Mouse (Mus musculus) gastrocnemius, postnatal 10 days (tissue): ENCODE results near the gene Areg. TPM values are rescaled to one million over a fixed set of nuclear protein-coding genes. Genes with fewer than 3 reads are reported as not detected.

Experiments used
- DNase-seq: peaks from one replicate; pipeline ENCODE4 v3.0.0; 2021; ENCODE audit warnings: mixed read lengths
- long read RNA-seq, 2 experiments: library from polyadenylated mRNA; stranded (forward); transcript quantifications; one replicate each; pipeline ENCODE4 v2.0.0; 2021
- total RNA-seq, 2 experiments: library from RNA; stranded (reverse); gene quantifications; 2 replicates each; pipeline ENCODE4 v1.2.3; 2021

The Areg gene
- not detected for total RNA-seq
- long read RNA-seq, experiment 1: 0 reads
- long read RNA-seq, experiment 2: 0 reads

DNA sequence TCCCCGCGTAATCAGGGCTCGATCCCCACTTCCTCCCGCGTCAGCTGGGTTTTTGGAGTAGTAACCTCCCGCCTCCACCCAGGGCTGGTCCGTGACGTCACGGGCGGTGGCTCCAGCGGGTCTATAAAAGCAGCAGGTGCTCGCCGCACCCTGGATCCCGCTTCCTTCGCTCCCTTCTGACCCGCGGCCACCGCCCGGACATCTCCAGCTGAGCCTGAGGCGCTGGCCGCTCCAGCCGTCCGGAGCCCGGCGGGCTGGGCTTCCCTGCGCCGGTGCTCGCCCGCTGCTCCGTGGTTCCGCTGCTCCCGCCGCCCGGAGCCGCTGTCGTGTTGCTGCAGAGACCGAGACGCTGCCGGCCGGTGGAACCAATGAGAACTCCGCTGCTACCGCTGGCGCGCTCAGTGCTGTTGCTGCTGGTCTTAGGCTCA lies at the start of gene Areg:
TSS of gene Areg (plus strand) at position 154 of the 428 bp plus-strand sequence.
- DNase-seq: peak; percentile 45

DNA sequence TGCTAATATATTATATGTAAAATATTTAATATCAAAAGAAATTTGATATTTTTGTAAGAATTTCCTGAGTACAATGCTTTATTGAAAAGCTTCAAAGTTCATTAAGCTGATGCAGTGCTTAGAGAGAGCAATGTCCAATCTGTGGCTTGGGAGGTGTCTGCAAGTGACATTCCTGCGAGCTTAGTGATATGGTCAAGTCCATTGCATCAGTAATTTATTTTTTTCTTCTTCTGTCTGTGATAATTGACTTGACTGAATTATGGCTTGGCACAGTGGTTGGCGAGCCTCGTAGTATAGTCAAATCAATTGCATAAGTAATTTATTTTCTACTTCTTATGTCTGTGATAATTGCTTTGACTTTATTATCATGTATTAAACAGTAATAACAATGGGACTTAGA lies 49.1 kb upstream of the Areg start:
- no peak for DNase-seq

DNA sequence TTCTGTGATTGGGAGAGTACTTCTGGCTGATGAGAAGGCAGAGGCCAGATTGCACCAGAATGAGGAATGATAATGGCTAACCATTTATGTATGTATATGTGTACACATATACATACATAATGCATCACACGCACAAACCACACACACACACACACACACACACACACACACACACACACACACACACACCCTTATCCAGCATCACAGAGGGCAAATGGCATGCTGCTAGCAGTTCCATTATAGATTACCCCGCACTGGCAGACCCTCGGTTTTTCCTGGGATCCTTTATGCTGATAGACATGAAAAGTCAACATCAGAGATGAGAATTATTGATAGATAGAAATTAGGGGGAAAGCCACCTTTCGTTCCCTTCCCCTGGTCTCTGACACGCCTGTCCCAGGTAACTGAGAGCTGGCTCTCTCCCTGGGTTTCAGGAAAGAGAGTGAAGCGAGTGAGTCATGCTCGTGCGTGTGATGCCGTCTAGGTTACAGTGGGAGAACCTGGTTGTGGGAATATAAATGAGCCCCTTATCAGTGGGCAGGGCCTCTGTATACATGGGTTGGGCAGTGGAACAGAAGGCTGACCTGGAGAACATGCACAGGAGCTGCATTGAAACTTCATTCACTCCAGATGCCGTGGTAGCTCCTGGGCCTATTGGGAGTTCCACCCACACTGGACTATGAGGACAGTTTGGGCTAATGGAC lies 41.3 kb upstream of the Areg start:
- no peak for DNase-seq

DNA sequence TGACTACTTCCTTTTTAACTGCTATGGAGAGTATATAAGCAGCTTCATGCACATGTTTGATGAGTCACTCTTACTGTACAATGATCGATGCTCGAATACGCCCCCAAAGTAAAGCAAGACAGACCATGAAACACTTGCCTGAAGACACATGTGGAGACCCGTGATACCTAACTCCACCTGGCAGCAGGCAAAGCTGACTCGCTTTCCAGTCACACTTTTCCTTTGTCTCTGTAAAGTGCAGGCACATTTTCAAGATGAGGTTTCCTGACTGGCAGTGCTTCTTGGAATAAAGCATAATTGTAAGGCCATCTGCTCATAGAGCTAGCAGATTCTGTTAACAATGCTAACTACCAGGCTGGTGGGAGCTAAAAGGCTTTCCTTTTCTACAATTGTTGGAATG lies 37.7 kb upstream of the Areg start:
- no peak for DNase-seq

DNA sequence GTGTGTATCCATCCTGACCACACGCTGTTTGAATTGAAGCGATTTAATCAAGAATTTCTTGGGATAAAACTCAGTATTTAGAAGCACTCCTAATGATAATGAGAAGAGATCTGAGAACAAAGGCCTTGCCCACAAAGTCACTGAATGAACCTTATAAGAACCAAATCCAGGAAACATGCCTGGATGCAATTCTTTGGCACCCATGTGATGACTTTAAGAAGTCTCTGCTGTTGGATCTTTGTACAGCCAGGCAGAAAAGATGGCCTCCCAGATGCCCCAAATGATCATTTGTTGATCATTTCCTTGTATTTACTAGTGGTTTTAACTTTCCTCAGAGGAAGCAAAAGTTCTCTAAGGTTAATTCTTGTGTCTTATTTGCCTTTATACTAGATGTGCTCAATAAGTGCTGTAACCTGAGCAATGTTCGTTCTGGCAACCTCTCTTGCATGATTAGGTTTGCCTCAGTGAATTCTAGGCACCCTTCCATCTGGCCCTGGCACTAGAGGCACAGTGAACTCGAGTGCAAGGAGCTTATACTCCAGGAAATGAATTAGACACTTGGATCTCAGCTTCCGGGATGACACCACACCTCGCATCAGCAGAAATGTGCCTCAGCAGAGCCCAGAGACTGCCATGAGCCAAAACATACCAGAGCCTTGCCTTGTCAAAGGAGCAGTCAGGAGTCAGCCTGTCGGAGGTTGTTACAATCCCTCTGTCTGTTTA lies 35.3 kb upstream of the Areg start:
- peak; percentile 7 for DNase-seq

DNA sequence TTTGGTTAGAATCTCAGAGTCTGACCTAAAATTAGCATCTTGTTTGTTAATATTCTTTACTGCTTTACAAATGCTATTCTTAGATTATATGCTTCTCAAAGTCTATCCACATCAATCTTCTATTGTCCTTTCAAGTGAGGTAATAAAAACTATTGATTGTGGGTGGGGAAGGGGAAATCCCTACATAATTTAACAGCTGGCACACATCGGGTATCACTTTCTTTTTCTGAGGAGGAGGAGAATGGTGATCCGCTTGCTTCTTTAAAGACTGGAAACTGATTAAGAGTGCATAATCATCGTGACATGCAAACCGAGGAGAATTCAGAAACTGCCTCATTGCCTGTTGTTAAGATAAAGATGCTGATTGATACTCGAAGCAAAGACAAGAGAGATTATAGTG lies 33.2 kb upstream of the Areg start:
- no peak for DNase-seq

DNA sequence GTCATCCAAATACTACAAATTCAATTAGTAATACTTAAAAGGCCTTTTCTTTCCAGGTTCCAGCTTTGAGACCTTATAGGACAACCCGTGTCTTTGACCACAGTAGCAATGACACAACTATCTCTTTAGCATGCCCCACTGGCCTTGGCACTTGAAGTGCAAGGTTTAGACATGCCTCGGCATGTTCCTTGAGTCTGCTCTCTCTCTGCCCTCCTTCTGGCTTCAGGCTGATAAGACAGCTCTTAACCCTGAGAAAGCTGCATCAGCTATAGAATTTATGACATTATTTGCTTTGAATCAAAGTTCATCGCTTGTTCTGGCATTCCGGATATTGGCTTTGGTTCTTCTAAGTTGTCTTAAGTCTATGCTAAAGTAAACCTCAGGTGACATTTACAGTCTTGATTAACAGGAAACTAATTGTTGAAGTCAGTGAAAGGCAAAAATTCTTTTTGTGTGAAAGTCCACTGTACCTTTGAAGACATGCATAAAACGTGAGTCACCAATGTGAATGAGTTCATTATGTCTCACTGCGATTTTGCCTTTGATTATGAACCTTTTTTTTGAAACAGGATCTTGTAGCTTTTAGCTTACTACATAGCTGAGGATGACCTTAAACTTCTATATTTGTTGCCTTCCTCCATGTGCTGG lies 29.3 kb upstream of the Areg start:
- DNase-seq: no peak

DNA sequence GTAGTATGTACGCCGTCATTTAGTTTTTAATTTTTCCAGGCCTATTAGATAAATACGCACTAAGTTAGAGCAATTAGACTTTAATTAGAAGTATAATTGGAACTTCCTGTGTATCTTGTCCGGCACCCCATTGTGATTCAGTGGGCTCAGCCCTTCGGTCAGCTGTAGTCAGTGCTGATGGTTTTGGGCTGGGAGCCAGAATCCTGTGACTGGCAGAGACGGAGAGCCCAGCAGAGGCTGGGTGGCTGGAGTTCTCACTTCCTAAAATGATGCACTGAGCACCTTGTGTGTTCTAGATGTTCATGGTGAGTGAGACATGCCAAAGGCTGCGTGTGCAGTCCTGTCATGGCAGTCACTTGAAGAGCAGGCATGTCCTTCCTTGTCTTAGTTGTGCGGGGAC lies 28.4 kb upstream of the Areg start:
- DNase-seq: peak; percentile 9

DNA sequence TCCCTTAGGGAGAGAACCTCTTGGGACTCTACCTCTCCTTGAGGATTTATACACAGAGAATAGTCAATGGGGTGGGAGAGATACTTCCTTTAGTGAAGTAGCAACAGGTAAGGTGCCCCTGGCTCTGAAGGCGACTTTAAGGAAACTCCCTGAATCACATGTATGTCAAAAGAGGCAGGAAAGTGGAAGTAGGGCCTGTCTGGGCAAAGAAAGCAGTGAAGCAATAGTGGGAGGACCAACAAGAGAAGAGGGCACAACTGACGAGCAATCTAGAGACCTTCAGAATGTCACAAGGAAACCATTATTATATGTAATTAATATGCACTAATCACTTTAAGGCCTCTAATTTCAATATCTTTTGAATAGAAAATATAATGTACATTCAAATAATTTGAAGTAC lies 25.4 kb upstream of the Areg start:
- DNase-seq: no peak

DNA sequence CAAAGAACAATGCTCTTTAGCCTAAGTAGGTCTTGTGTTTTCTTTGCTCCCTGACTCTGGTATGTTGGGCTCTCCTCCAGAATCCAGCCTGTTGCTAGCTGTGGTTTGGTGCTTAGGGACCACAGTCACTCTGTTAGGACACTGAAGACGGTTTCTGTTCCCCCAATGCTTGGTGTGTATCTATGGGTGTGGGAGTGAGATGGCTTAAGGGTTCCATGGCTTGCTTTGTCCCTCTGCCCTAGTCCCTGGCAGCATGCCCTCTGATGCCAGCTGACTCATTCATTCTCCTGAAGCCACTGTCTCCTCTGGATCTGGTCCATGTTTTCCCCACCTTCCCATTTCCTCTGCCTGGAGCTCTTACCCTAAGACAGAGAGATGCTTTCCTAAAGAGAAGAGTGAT lies 24.8 kb upstream of the Areg start:
- DNase-seq: no peak

DNA sequence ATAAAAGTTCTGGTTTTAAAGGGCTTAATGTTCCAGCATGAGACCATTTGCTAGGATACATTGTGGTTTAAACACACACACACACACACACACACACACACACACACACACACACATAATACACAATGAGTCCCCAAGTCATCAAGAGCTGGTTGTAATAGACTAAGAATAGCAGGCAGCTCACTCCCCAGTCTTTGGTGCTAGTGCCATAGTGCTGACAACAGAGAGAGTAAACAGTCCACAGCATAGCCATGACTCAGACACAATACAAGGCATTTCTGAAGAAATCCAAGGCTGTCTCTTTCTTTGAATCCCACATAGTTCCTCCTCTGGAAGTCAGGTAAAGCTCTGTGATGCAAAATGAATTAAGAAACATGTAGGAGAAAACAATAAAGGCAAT lies 20.8 kb upstream of the Areg start:
- DNase-seq: no peak

DNA sequence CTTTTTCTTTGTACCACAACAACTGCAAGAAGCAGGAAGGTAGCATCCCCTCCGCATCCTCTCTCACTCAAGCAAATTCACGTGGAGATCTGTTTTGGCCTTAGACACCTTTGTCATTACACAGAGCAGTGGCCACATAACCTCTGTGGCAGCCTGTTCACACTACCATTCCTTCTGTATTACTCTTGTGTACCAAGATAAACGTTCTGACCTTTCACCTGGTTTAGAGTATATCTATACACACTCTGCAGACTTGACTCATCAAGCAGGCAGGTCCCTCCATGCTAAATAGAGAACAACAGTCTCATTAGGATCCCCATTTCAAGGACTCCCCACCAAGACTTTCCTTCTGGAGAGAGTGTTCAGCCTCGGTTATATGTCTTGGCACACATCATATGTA lies 16.0 kb upstream of the Areg start:
- no peak for DNase-seq

DNA sequence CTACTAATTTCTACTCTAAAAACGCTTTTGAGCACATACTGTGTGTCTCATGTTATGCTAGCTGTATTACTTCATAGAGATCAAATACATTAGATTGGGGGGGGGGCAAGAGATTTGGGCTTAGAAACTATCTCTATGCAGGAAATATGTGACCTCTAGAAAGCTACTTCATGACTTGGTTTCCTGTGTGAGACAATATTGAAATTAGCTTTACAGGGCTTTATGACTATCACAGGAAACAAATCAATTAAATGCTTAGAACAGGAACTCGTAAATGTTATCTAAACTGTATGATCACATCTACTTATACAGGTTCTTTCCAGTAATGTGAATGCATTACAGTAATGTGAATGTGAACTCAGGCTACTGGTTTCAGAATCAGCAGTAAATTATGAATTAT lies 15.3 kb upstream of the Areg start:
- DNase-seq: no peak

DNA sequence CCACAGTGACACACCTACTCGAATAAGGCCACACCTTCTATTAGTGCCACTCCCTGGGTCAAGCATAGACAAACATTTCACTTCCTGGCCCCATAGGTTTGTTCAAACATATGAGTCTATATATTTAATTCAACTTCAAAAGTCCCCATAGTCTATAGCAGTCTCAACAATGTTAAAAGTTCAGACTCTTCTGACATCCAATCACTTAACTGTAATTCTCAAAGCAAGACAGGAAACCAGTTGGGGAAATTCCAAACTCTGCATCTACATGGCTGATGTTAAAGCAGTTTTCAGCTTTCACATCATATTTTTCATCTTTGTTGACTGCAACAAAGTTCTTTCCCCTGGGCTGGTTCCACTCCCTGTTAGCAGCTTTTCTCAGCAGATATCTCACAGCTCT lies 12.8 kb upstream of the Areg start:
- no peak for DNase-seq

DNA sequence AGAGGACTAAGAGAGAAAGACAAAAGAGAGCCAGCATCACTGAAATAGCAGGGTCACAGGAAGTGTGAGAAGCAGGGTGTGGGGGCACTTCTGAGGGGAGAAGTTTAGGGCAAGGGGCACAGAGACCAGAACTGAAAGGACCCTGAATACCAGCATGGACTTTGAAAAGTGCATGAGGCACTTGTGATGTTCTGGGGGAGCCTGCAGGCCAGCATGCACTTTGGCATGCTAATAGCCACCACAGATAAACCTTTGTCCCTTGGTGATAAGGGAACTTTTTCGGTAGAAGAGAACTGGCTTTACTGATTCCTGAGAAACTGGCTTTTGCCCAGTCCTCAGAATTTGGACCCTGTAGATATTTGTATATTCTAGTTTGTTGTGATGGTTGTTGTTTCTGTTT lies 4.4 kb upstream of the Areg start:
- DNase-seq: no peak

DNA sequence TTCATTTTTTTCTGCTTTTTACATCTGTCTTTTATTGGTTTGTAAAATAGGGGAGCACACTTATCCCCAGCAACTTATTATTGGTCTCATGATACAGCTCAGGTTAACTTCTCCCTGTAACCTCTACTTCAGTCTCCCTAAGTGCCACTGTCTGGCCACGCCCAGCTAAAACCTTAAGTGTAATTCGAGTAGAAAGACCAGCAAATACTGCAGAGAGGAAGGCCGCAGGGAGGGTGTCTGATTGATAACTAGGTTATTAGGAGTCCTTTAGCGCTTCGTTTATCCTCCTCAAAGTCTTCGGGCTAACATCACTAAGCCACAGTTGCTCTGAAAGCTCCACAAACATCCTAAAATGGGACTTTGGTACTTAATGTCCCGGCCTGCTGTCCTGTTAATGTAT lies 429 bp upstream of the Areg start:
- DNase-seq: no peak

DNA sequence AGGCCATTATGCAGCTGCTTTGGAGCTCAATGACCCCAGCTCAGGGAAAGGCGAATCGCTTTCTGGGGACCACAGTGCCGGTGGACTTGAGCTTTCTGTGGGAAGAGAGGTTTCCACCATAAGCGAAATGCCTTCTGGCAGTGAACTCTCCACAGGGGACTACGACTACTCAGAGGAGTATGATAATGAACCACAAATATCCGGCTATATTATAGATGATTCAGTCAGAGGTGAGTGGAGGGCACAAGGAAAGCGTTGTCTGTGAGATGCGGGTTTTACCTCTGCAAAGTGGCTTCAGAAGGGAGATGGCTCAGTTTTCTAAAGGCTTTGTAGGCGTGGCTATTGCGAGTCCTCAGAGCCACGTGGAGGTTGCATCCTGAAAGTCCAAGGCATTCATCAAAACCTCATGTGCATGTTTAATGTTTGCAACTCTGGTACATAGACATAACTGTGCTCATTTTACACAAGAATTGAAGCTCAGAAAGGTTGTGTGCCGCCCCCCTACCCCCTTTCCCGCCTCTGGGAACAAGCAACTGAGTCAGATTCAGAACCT lies 1.6 kb downstream of the Areg start:
- no peak for DNase-seq

DNA sequence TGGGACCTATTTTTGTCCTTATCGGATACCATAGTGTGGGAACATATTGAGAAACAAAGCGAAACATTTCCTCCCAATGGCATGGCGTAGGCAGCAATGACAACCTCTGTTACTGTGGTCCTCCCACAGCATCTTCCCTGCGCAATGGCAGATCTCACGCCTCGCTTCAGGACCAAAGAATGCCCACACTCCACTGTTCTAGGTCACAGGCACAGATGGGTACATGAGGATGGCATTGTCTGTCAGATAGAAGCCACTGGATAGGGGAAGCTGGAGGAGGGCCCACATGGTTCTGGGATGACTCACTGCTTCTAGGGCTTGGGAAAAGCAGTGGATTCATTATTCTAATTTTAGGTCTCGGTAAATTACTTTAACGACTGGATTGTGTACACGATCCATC lies 5.6 kb downstream of the Areg start:
- DNase-seq: no peak

DNA sequence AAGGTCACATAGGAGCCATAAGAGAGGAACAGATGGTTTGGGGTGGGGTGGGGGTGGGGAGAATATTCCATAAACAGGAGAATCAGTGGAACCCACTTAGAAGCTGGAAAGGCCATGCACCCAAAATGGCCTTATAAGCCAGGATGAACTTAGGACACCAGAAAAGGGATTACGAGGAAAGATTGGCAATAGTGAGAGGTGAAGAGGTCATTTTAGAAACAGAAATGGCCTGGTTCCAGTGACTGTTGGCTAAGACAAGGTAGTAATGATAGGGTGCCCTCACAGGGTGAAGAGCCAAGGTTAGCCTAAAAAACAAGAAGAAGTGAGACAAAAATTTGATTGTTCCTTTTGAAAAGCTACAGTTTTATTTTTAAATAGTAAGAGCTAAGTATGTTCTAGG lies 7.6 kb downstream of the Areg start:
- DNase-seq: no peak

DNA sequence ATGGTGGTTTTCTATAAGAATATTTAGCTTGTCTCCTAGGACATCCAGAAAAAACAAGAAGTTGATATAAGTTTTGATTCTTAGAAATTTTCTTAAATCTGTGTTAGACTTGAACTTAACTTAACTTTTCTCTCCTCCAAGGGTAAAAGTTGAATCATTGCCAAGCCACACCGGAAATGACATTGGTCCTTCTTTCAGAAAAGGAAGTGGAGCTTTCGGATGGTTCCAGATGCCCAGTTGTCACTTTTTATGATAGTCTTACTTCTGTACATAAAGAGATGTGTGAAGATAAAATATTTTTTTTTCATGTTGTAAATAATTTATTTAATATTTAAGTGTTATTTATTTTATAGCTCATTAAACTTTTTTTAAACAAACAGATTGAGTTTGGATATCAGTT lies 8.7 kb downstream of the Areg start:
- no peak for DNase-seq

DNA sequence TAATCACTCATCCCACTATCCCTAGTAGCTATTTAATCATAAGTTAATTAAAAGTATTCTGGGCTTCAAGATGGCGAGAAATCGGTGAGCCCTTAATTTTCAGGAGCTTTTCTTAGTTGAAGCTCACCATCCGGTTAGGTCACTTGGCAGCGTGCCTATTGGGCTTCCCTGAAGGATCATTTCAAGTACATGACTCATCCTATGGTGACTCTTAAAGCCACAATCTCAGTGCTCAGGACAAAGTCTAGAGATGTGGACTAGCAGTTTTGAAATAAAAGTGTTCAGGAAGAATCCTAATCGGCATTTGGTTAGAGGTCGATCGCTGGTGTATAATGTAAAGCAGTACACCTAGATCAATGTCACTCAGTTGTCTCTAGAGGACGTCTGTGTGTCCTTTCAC lies 17.3 kb downstream of the Areg start:
- DNase-seq: no peak

DNA sequence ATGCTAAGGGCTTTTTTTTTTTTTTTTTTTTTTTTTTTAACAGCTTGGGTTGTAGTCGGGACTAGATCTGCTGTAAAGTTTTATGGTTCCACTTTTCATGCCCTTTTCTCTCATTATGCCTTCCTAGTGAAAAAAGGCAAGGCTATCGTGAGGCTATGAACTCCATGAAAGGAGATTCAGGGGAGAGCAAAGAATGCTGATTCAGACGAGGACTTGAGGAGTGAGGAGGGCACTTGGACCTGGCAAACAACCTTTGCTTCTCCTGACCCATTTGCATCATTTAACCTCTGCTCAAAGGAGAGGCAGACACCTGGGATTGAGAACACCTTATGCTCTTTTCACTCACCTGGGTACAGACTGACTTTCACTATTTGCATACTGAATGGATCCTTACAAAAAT lies 17.8 kb downstream of the Areg start:
- no peak for DNase-seq

DNA sequence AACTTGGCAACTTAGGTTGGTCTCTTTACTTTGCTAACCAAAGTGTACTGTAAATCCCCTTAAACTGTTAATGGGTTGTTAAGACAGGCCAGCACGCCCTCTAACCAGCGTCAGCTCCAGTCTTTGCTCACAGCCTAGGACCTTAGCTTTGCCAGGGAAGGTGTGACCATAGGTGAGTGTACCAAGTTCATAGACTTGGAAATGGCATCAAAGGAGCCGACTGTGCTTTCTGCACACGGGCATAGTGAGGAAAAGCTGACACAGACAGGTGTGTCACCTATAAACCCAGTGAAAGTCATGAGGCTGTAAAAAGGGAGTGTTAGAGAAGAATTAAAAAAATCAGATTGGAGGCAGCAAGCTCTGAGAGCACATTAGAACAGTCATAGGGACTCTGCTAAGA lies 23.4 kb downstream of the Areg start:
- no peak for DNase-seq
